Mouse (Mus musculus) ovary, adult 18-20 months (tissue): ENCODE data around the gene Ltk.

Source experiments
- DNase-seq: peaks from one replicate; pipeline ENCODE4 v3.0.0; 2022; ENCODE audit warnings: low spot score, mixed read lengths

Ltk gene

GRCm38 (mm10) chr2:119760251-119760650 is at the start of gene Ltk:
Ltk (minus strand) TSS chr2:119760431.
- no peak for DNase-seq

GRCm38 (mm10) chr2:119808881-119809280 is 48.6 kb upstream of the Ltk start:
- no peak for DNase-seq

- no peak for DNase-seq
Observed at GRCm38 (mm10) chr2:119808438-119808837, 48.2 kb upstream of the Ltk start.

- no peak for DNase-seq
Observed at GRCm38 (mm10) chr2:119805536-119805935, 45.3 kb upstream of the Ltk start.

GRCm38 (mm10) chr2:119804776-119805175 is 44.5 kb upstream of the Ltk start:
- no peak for DNase-seq

- no peak for DNase-seq
Observed at GRCm38 (mm10) chr2:119804275-119804628, 44.0 kb upstream of the Ltk start.

GRCm38 (mm10) chr2:119803618-119804274 is 43.5 kb upstream of the Ltk start:
- peak; percentile 56 for DNase-seq

GRCm38 (mm10) chr2:119802767-119803617 is 42.8 kb upstream of the Ltk start:
- DNase-seq, result peak; percentile 43

GRCm38 (mm10) chr2:119800876-119801846 is 40.9 kb upstream of the Ltk start:
- no peak for DNase-seq

- DNase-seq, result no peak
Observed at GRCm38 (mm10) chr2:119799961-119800550, 39.8 kb upstream of the Ltk start.

- no peak for DNase-seq
Observed at GRCm38 (mm10) chr2:119799181-119799960, 39.1 kb upstream of the Ltk start.

GRCm38 (mm10) chr2:119798246-119798927 is 38.2 kb upstream of the Ltk start:
- DNase-seq, result peak; percentile 60

GRCm38 (mm10) chr2:119797279-119797783 is 37.1 kb upstream of the Ltk start, which contains the start of gene Tyro3:
Tyro3 (plus strand) TSS chr2:119797733.
- no peak for DNase-seq

- DNase-seq, result peak; percentile 38
Observed at GRCm38 (mm10) chr2:119789996-119790395, 29.8 kb upstream of the Ltk start.

GRCm38 (mm10) chr2:119787206-119787883 is 27.1 kb upstream of the Ltk start, which contains the start of gene Rpap1:
Rpap1 (minus strand) TSS chr2:119787537.
- peak; percentile 66 for DNase-seq

GRCm38 (mm10) chr2:119767246-119767645 is 7.0 kb upstream of the Ltk start:
- no peak for DNase-seq

- no peak for DNase-seq
Observed at GRCm38 (mm10) chr2:119763924-119764323, 3.7 kb upstream of the Ltk start.

GRCm38 (mm10) chr2:119762276-119762675 is 2.0 kb upstream of the Ltk start:
- DNase-seq, result no peak
